Comparison of ENCODE assay signal across 8 mouse cellular contexts in the genomic region with DNA sequence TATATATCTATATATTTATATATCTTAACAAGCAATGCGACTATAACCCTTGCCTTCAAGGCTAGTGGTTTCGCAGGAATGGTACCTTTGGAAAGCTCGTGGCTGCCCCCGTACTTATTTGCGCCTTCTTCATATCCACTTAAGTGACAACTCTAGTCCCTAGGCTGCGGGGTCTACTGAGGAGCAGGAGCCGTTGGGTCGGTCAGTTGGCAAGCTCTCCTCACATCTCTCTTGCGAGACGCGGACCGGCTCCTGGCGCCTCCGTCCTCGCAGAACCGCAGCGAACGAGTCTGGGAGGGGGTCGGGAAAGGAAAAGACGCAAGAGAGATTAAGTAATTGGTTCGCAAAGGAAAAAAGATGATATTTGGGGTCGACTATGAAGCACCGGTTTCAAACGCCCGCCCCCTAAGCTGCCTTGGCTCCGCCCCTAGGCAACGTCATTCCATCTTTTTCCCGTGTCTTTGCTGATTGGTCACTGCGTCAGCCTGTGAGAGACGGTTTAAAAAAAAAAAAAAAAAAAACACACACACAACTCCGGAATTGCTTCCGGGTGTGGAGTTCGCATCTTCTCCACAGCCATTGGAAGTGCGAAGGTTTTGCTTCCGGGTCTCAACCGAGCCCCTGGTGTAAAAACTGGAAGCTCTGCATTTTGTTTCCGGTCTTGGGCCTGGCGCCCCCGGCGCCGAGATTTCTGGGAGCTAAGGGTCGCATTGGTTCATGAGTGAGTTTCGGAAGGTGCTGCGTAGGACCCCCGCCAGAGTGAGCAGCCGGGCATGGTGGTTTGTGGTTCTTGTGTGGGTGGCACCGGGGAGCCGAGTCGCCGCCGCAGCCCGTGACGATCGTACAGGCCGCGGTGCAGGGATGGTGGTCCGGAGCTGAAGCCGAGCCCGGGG. TPM values are rescaled to one million over a fixed set of nuclear protein-coding genes. Genes with fewer than 3 reads are reported as not detected.
DNase-seq lines count a peak whose midpoint lies in the region; ATAC-seq and TF ChIP-seq lines count a peak whose summit lies in the region.

Gene Kdm4d, minus strand, starts transcription at position 460 of the 893 bp plus-strand sequence.
Gene Cwc15, plus strand, starts transcription at position 595 of the 893 bp plus-strand sequence.

- peak; percentile 81 for TF ChIP-seq EP300 in lung, postnatal 0 days (IDR thresholded peaks at IDR 0.05)

- peak; percentile 99 for ATAC-seq in frontal cortex, adult (ENCODE audit: low TSS enrichment)
- ATAC-seq in lung, postnatal 0 days = peak; percentile 99

- H3K4me2 ChIP-seq in lung, postnatal 0 days (replicated peaks; ENCODE audit: low read depth, low read length) = peak within 1 kb of the TSS; percentile 65

- no peak for TF ChIP-seq CTCF in lung, postnatal 0 days (IDR thresholded peaks at IDR 0.05)

- no peaks in the 10 kb centered on the region for H3K9me3 ChIP-seq in hindbrain, embryonic 10.5 days
- H3K9me3 ChIP-seq in lung, postnatal 0 days (ENCODE audit: low read length) = no peaks in the 10 kb centered on the region

- peak; percentile 97 for DNase-seq in MN1 (ENCODE audit: low spot score)
- DNase-seq in cerebellum, adult 9-10 months = peak; percentile 97
- DNase-seq in hindbrain, embryonic 10.5 days (ENCODE audit: low spot score) = peak; percentile 92
- DNase-seq in layer of hippocampus, adult 9-11 months = peak; percentile 99
- peak; percentile 97 for DNase-seq in lung, postnatal 0 days (ENCODE audit: low spot score)
- peak; percentile 85 for DNase-seq in ovary, postnatal 14 days (ENCODE audit: low spot score)
- DNase-seq in thymus, postnatal 14 days = peak; percentile 95

- H3K9ac ChIP-seq in lung, postnatal 0 days (replicated peaks; ENCODE audit: low read depth) = peak within 1 kb of the TSS; percentile 84

- peak within 1 kb of the TSS; percentile 91 for H3K4me3 ChIP-seq in hindbrain, embryonic 10.5 days
- H3K4me3 ChIP-seq in lung, postnatal 0 days (ENCODE audit: low read depth, low read length) = peak within 1 kb of the TSS; percentile 81

- H3K4me1 ChIP-seq in hindbrain, embryonic 10.5 days (replicated peaks) = peaks cover 15% of the 10 kb centered on the region
- no peaks in the 10 kb centered on the region for H3K4me1 ChIP-seq in lung, postnatal 0 days (ENCODE audit: insufficient read depth, low read depth, low read length)

- peaks cover 34% of the 10 kb centered on the region for H3K36me3 ChIP-seq in hindbrain, embryonic 10.5 days
- peaks cover 17% of the 10 kb centered on the region for H3K36me3 ChIP-seq in lung, postnatal 0 days (ENCODE audit: insufficient read depth, low read length)

- WGBS in hindbrain, embryonic 10.5 days = under 1% methylated on average over 59 of the region's 59 CpGs
- WGBS in lung, postnatal 0 days = under 1% methylated on average over 59 of the region's 59 CpGs

- peak within 1 kb of the TSS; percentile 91 for H3K27ac ChIP-seq in hindbrain, embryonic 10.5 days
- H3K27ac ChIP-seq in lung, postnatal 0 days (ENCODE audit: low read length) = peak within 1 kb of the TSS; percentile 68

- H3K27me3 ChIP-seq in hindbrain, embryonic 10.5 days (ENCODE audit: insufficient read depth, poor library complexity, severe bottlenecking) = no peaks in the 10 kb centered on the region
- H3K27me3 ChIP-seq in lung, postnatal 0 days (replicated peaks; ENCODE audit: insufficient read depth, low read length) = no peaks in the 10 kb centered on the region

RNA-seq across cellular contexts. Expression of gene Kdm4d, which starts in this region (rescaled TPM):
- polyA plus RNA-seq in hindbrain, embryonic 10.5 days (2016; fragmentation: Nextera tagmentation; extraction: Ambion mirVana) = 0.31 and 0.33 TPM in 2 replicates
- 0.19 and 0.20 TPM in 2 replicates for polyA plus RNA-seq in lung, postnatal 0 days (2015; fragmentation: Nextera tagmentation; extraction: Ambion mirVana)

RNA-seq across cellular contexts. Expression of gene Cwc15, which starts in this region (rescaled TPM):
- polyA plus RNA-seq in hindbrain, embryonic 10.5 days (2016; fragmentation: Nextera tagmentation; extraction: Ambion mirVana) = 181 and 193 TPM in 2 replicates
- polyA plus RNA-seq in lung, postnatal 0 days (2015; fragmentation: Nextera tagmentation; extraction: Ambion mirVana) = 125 and 126 TPM in 2 replicates

Comparison
In these comparisons a context has a peak if more than half of its experiments do, and no peak if none do; other contexts are left out.
1. Peak in every context shown above with its lines: DNase-seq, ATAC-seq, H3K4me3 ChIP-seq and H3K27ac ChIP-seq.